Mouse (Mus musculus) MEL (cell line): ENCODE measurements at regions not wholly inside any gene's neighbourhood (a gene's known extent, or its start where the extent isn't known, plus 50 kb on each side); places are given as distances from the start of the nearest gene placed in this dataset.

Experiments
- DNase-seq: peaks from one replicate; pipeline ENCODE4 v3.0.0; 2011; ENCODE audit warnings: low read depth, low spot score
- H3K27ac ChIP-seq: 2 replicates; pipeline ENCODE4 v1.5.1; 2012; ENCODE audit warnings: low read depth, mild to moderate bottlenecking, control low read depth, low read length, moderate library complexity; ENCODE audit not compliant: control insufficient read depth
- H3K27me3 ChIP-seq, 2 experiments: fragments of 150-350 bp in 1 of 2; sonication (generic) in 1 of 2; 2 replicates each; pipeline ENCODE4 v1.6.1; 2012; ENCODE audit warnings: low read length in 2 of 2, mild to moderate bottlenecking in 2 of 2, improper control_type of control experiment in 1 of 2, moderate library complexity in 1 of 2; ENCODE audit not compliant: insufficient read depth in 2 of 2, control insufficient read depth in 1 of 2
- H3K36me3 ChIP-seq, 2 experiments: 2 replicates each; pipeline ENCODE4 v1.6.1; 2012 to 2014; ENCODE audit warnings: low read length in 2 of 2, improper control_type of control experiment in 1 of 2, inconsistent platforms in 1 of 2, mild to moderate bottlenecking in 1 of 2; ENCODE audit not compliant: insufficient read depth in 2 of 2, control insufficient read depth in 1 of 2
- H3K4me1 ChIP-seq, 2 experiments: fragments of 150-350 bp in 1 of 2; sonication (generic) in 1 of 2; 2 replicates each; pipeline ENCODE4 v1.6.1; 2012; ENCODE audit warnings: low read length in 2 of 2, improper control_type of control experiment in 1 of 2, mild to moderate bottlenecking in 1 of 2; ENCODE audit not compliant: insufficient read depth in 2 of 2, control insufficient read depth in 1 of 2
- H3K4me3 ChIP-seq, 2 experiments: fragments of 150-350 bp in 1 of 2; sonication (generic) in 1 of 2; 2 replicates each; pipeline ENCODE4 v1.5.1; 2012; ENCODE audit warnings: low read depth in 2 of 2, low read length in 2 of 2, mild to moderate bottlenecking in 2 of 2, moderate library complexity in 2 of 2, control low read depth in 1 of 2, improper control_type of control experiment in 1 of 2; ENCODE audit not compliant: control insufficient read depth in 1 of 2, insufficient read depth in 1 of 2
- H3K79me2 ChIP-seq: 2 replicates; pipeline ENCODE4 v1.6.1; 2012; ENCODE audit warnings: mild to moderate bottlenecking, low read length, moderate library complexity; ENCODE audit not compliant: control insufficient read depth, poor library complexity, insufficient read depth
- H3K9ac ChIP-seq: 2 replicates; pipeline ENCODE4 v1.6.1; 2012; ENCODE audit warnings: low read depth, mild to moderate bottlenecking, control low read depth, low read length, moderate library complexity; ENCODE audit not compliant: control insufficient read depth, poor library complexity, severe bottlenecking
- H3K9me3 ChIP-seq: fragments of 150-350 bp; sonication (generic); replicated peaks from 2 replicates; pipeline ENCODE4 v1.6.1; 2012; ENCODE audit warnings: mild to moderate bottlenecking, low read length, improper control_type of control experiment, moderate library complexity; ENCODE audit not compliant: insufficient read depth
- BHLHE40 ChIP-seq: IDR thresholded peaks from 2 replicates; pipeline ENCODE4 v1.6.1; 2012; ENCODE audit warnings: low read depth, mild to moderate bottlenecking, inconsistent platforms, low read length, improper control_type of control experiment, borderline replicate concordance
- CTCF ChIP-seq, 3 experiments: IDR thresholded peaks in 2 of 3; conservative IDR thresholded peaks in 1 of 3; 2 replicates each; pipeline ENCODE4 v1.5.1; 2011 to 2012; ENCODE audit warnings: low read length in 3 of 3, low read depth in 2 of 3, mild to moderate bottlenecking in 2 of 3, improper control_type of control experiment in 1 of 3, inconsistent platforms in 1 of 3, mixed read lengths in 1 of 3, moderate library complexity in 1 of 3; ENCODE audit not compliant: control insufficient read depth in 1 of 3, insufficient read depth in 1 of 3, poor library complexity in 1 of 3, severe bottlenecking in 1 of 3
- E2F4 ChIP-seq: IDR thresholded peaks from 2 replicates; pipeline ENCODE4 v1.6.1; 2011; ENCODE audit warnings: low read depth, low read length, improper control_type of control experiment, borderline replicate concordance
- ELF1 ChIP-seq: IDR thresholded peaks from 2 replicates; pipeline ENCODE4 v1.6.1; 2014; ENCODE audit warnings: low read depth, mild to moderate bottlenecking, inconsistent platforms, low read length, improper control_type of control experiment, moderate library complexity
- EP300 ChIP-seq, 2 experiments: IDR thresholded peaks; 2 replicates each; pipeline ENCODE4 v1.6.1; 2011; ENCODE audit warnings: improper control_type of control experiment in 2 of 2, low read length in 2 of 2, low read depth in 1 of 2, mild to moderate bottlenecking in 1 of 2
- ETS1 ChIP-seq: IDR thresholded peaks from 2 replicates; pipeline ENCODE4 v1.6.1; 2012; ENCODE audit warnings: low read depth, mild to moderate bottlenecking, inconsistent platforms, low read length, improper control_type of control experiment, moderate library complexity
- GATA1 ChIP-seq: IDR thresholded peaks from 2 replicates; pipeline ENCODE4 v1.6.1; 2011; ENCODE audit warnings: low read depth, low read length, improper control_type of control experiment
- HCFC1 ChIP-seq: IDR thresholded peaks from 2 replicates; pipeline ENCODE4 v1.6.1; 2012; ENCODE audit warnings: low read depth, mild to moderate bottlenecking, inconsistent platforms, low read length, improper control_type of control experiment, moderate library complexity
- JUND ChIP-seq: IDR thresholded peaks from 2 replicates; pipeline ENCODE4 v1.6.1; 2011; ENCODE audit warnings: low read depth, mild to moderate bottlenecking, improper control_type of control experiment, low read length
- MAFK ChIP-seq: IDR thresholded peaks from 2 replicates; pipeline ENCODE4 v1.6.1; 2011; ENCODE audit warnings: low read depth, mild to moderate bottlenecking, low read length, improper control_type of control experiment, borderline replicate concordance
- MAX ChIP-seq: IDR thresholded peaks from 2 replicates; pipeline ENCODE4 v1.6.1; 2011; ENCODE audit warnings: low read length, improper control_type of control experiment
- MEF2A ChIP-seq: IDR thresholded peaks from 2 replicates; pipeline ENCODE4 v1.6.1; 2014; ENCODE audit warnings: low read depth, mild to moderate bottlenecking, inconsistent platforms, low read length, improper control_type of control experiment; ENCODE audit not compliant: poor library complexity, insufficient replicate concordance, severe bottlenecking; ENCODE audit errors: extremely low read depth
- MXI1 ChIP-seq: IDR thresholded peaks from 2 replicates; pipeline ENCODE4 v1.6.1; 2011; ENCODE audit warnings: mild to moderate bottlenecking, low read depth, low read length, improper control_type of control experiment
- POLR2AphosphoS5 ChIP-seq: IDR thresholded peaks from 2 replicates; pipeline ENCODE4 v1.6.1; 2012; ENCODE audit warnings: low read depth, borderline replicate concordance, mild to moderate bottlenecking, inconsistent platforms, low read length, moderate library complexity, mixed read lengths
- RCOR1 ChIP-seq: IDR thresholded peaks from 2 replicates; pipeline ENCODE4 v1.6.1; 2012; ENCODE audit warnings: low read depth, mild to moderate bottlenecking, inconsistent platforms, low read length, improper control_type of control experiment
- SIN3A ChIP-seq: IDR thresholded peaks from 2 replicates; pipeline ENCODE4 v1.6.1; 2012; ENCODE audit warnings: low read length, improper control_type of control experiment, inconsistent platforms
- SMC3 ChIP-seq: IDR thresholded peaks from 2 replicates; pipeline ENCODE4 v1.6.1; 2011; ENCODE audit warnings: low read depth, low read length, improper control_type of control experiment
- TAL1 ChIP-seq: IDR thresholded peaks from 2 replicates; pipeline ENCODE4 v1.6.1; 2012; ENCODE audit warnings: mild to moderate bottlenecking, inconsistent platforms, low read length, moderate library complexity, mixed read lengths
- TCF12 ChIP-seq: IDR thresholded peaks from 2 replicates; pipeline ENCODE4 v1.6.1; 2014; ENCODE audit warnings: low read depth, mild to moderate bottlenecking, inconsistent platforms, low read length, improper control_type of control experiment, moderate library complexity
- USF2 ChIP-seq, 2 experiments: IDR thresholded peaks; 2 replicates each; pipeline ENCODE4 v1.6.1; 2011 to 2012; ENCODE audit warnings: improper control_type of control experiment in 2 of 2, low read length in 2 of 2, borderline replicate concordance in 1 of 2, inconsistent platforms in 1 of 2, low read depth in 1 of 2, mild to moderate bottlenecking in 1 of 2; ENCODE audit not compliant: insufficient read depth in 1 of 2
- ZC3H11A ChIP-seq: IDR thresholded peaks from 2 replicates; pipeline ENCODE4 v1.6.1; 2012; ENCODE audit warnings: low read depth, mild to moderate bottlenecking, inconsistent platforms, low read length, improper control_type of control experiment
- ZKSCAN1 ChIP-seq: IDR thresholded peaks from 2 replicates; pipeline ENCODE4 v1.6.1; 2012; ENCODE audit warnings: low read depth, mild to moderate bottlenecking, inconsistent platforms, low read length, improper control_type of control experiment, moderate library complexity
- ZNF384 ChIP-seq: IDR thresholded peaks from 2 replicates; pipeline ENCODE4 v1.6.1; 2012; ENCODE audit warnings: low read depth, mild to moderate bottlenecking, inconsistent platforms, low read length, improper control_type of control experiment

DNA sequence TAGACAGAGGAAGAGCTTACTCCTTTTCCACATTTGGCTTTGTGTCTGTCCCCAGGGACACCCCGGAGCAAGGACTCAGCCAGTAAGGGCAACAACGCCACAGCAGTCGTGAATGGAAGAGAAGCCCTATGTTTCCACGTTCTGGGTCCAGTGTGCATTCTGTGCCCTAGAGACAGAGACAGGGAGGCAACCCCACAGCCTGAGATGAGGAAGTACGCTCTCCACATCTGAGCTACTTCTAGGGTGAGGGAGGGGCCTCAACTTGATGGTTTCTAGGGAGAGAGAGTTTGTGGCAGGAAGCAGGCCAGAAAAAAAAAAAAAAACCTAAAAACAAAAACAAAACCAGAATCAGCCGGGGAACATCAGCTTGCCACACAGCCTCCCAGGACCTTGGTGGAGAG lies 233.4 kb downstream of the Rplp1 start (continued):
- no peak for TF ChIP-seq MEF2A

- H3K9me3 ChIP-seq = no peaks in the 10 kb centered on the region
- H3K4me3 ChIP-seq = no peak overlapping the region
- TF ChIP-seq ELF1 (peak; percentile 86), CTCF (IDR thresholded peaks at IDR 0.05 in 2 of 3, conservative IDR thresholded peaks at IDR 0.05 in 1 of 3; ENCODE audit: control insufficient read depth in 1 of 3, insufficient read depth in 1 of 3, low read depth in 2 of 3, low read length in 3 of 3, poor library complexity in 1 of 3, severe bottlenecking in 1 of 3) (no peak), RCOR1 (peak; percentile 95), EP300 (IDR thresholded peaks at IDR 0.05; ENCODE audit: low read depth in 1 of 2, low read length in 2 of 2) (peak; percentile 63 to 79; a peak in 3 of 4 replicates), ETS1 (peak; percentile 86), JUND (peak; percentile 98), MXI1 (peak; percentile 59; the same call in 1 of the 2 replicates), HCFC1 (peak; percentile 76), MAX (0 out of 2 replicates have a peak, but pooled peaks have one; percentile 22), USF2 (IDR thresholded peaks at IDR 0.05; ENCODE audit: borderline replicate concordance in 1 of 2, insufficient read depth in 1 of 2, low read depth in 1 of 2, low read length in 2 of 2) (no peak), TCF12 (0 out of 2 replicates have a peak, but pooled peaks have one; percentile 46), ZNF384 (peak; percentile 31; the same call in 1 of the 2 replicates), GATA1 (peak; percentile 50), POLR2AphosphoS5 (no peak), MAFK (peak; percentile 66), BHLHE40 (peak; percentile 54; the same call in 1 of the 2 replicates), ZC3H11A (no peak), SMC3 (no peak), TAL1 (no peak), ZKSCAN1 (0 out of 2 replicates have a peak, but pooled peaks have one; percentile 2), E2F4 (no peak), SIN3A (peak; percentile 56; the same call in 1 of the 2 replicates)
- H3K9ac ChIP-seq = no peak overlapping the region; the same call in 1 of the 2 replicates
- no peaks in the 10 kb centered on the region for H3K27me3 ChIP-seq
- peak; percentile 85 for DNase-seq
- H3K79me2 ChIP-seq = no peaks in the 10 kb centered on the region; the same call in 1 of the 2 replicates
- peaks cover 25 to 56% of the 10 kb centered on the region in 2 experiments for H3K4me1 ChIP-seq
- peaks cover 0 to 40% of the 10 kb centered on the region in 2 experiments; a peak in 2 of 4 replicates for H3K36me3 ChIP-seq
- peak overlapping the region; percentile 94 for H3K27ac ChIP-seq
These were observed 234.7 kb downstream of the Rplp1 start for GRCm38 (mm10) chr9:61679686-61680085.
